Mouse (Mus musculus) C2C12 (cell line): ENCODE data around the gene Pecr.

Source experiments
- CTCF ChIP-seq: IDR thresholded peaks from one replicate; pipeline ENCODE4 v1.5.1; 2011; ENCODE audit not compliant: control insufficient read depth, insufficient read depth, insufficient read length
- MYOD1 ChIP-seq: IDR thresholded peaks from one replicate; pipeline ENCODE4 v1.6.1; 2011; ENCODE audit warnings: low read depth; ENCODE audit not compliant: control insufficient read depth, insufficient read length

GRCm38 (mm10) chr1:72306241-72306640 is 22.1 kb upstream of the Pecr start:
- TF ChIP-seq CTCF (no peak), MYOD1 (no peak)
